22 mouse cellular contexts compared by ENCODE assay signal in genomic region chr2:131863472-131863871, GRCm38 (mm10). TPM values are rescaled to one million over a fixed set of nuclear protein-coding genes. Genes with fewer than 3 reads are reported as not detected.
A peak's percentile ranks its signal among the peaks of the same experiment; 100 is the strongest.
DNase-seq lines count a peak whose midpoint lies in the region; ATAC-seq and TF ChIP-seq lines count a peak whose summit lies in the region.
"Had no signal": no experiment of that assay in that cellular context is flagged by ENCODE, and none has a peak within 500 bp of the region (broad histone marks: within the 10 kb centered on the region; RNA-seq: fewer than 3 reads in every experiment).

No protein-coding gene starts in this region.

- no peak overlapping the region for H3K4me3 ChIP-seq in hindbrain, embryonic 13.5 days
- H3K4me3 ChIP-seq in hindbrain, embryonic 12.5 days, result no peak overlapping the region
- no peak overlapping the region for H3K4me3 ChIP-seq in midbrain, embryonic 13.5 days (replicated peaks)
- no peak overlapping the region for H3K4me3 ChIP-seq in midbrain, embryonic 10.5 days
- no peak overlapping the region for H3K4me3 ChIP-seq in forebrain, embryonic 12.5 days (replicated peaks)
- H3K4me3 ChIP-seq in forebrain, postnatal 0 days (ENCODE audit: low read depth, low read length), result no peak overlapping the region
- no peak overlapping the region for H3K4me3 ChIP-seq in stomach, postnatal 0 days (ENCODE audit: low read depth, low read length)
- H3K4me3 ChIP-seq: gastrocnemius, adult 2 months; heart, embryonic 15.5 days had no signal

- TF ChIP-seq CTCF in forebrain, postnatal 0 days (IDR thresholded peaks at IDR 0.05; ENCODE audit: low read depth), result no peak
- no peak for TF ChIP-seq CTCF in stomach, postnatal 0 days (IDR thresholded peaks at IDR 0.05; ENCODE audit: low read depth)

- no peak overlapping the region for H3K9ac ChIP-seq in hindbrain, embryonic 13.5 days
- H3K9ac ChIP-seq in hindbrain, embryonic 12.5 days, result no peak overlapping the region
- H3K9ac ChIP-seq in midbrain, embryonic 13.5 days (replicated peaks), result no peak overlapping the region
- H3K9ac ChIP-seq in forebrain, embryonic 12.5 days, result no peak overlapping the region
- H3K9ac ChIP-seq in forebrain, postnatal 0 days, result no peak overlapping the region
- no peak overlapping the region for H3K9ac ChIP-seq in stomach, postnatal 0 days (ENCODE audit: low read length)
- H3K9ac ChIP-seq: heart, embryonic 15.5 days had no signal

- no peaks in the 10 kb centered on the region for H3K36me3 ChIP-seq in hindbrain, embryonic 13.5 days
- H3K36me3 ChIP-seq in hindbrain, embryonic 12.5 days, result no peaks in the 10 kb centered on the region
- no peaks in the 10 kb centered on the region for H3K36me3 ChIP-seq in midbrain, embryonic 13.5 days
- no peaks in the 10 kb centered on the region for H3K36me3 ChIP-seq in midbrain, embryonic 10.5 days
- H3K36me3 ChIP-seq in forebrain, embryonic 12.5 days (replicated peaks), result no peaks in the 10 kb centered on the region
- no peaks in the 10 kb centered on the region for H3K36me3 ChIP-seq in forebrain, postnatal 0 days (ENCODE audit: insufficient read depth)
- no peaks in the 10 kb centered on the region for H3K36me3 ChIP-seq in stomach, postnatal 0 days (ENCODE audit: control insufficient read depth, insufficient read depth, low read length)
- H3K36me3 ChIP-seq: heart, embryonic 15.5 days had no signal

- no peak overlapping the region for H3K4me2 ChIP-seq in hindbrain, embryonic 13.5 days
- no peak overlapping the region for H3K4me2 ChIP-seq in hindbrain, embryonic 12.5 days (replicated peaks)
- H3K4me2 ChIP-seq in midbrain, embryonic 13.5 days (replicated peaks), result no peak overlapping the region
- H3K4me2 ChIP-seq in forebrain, embryonic 12.5 days, result no peak overlapping the region
- no peak overlapping the region for H3K4me2 ChIP-seq in forebrain, postnatal 0 days (ENCODE audit: low read depth)
- H3K4me2 ChIP-seq in stomach, postnatal 0 days (replicated peaks; ENCODE audit: low read depth), result no peak overlapping the region
- H3K4me2 ChIP-seq: heart, embryonic 15.5 days had no signal

- TF ChIP-seq EP300 in stomach, postnatal 0 days (optimal IDR thresholded peaks at IDR 0.05), result no peak

- 88% methylated on average over 3 of the region's 3 CpGs for WGBS in hindbrain, embryonic 13.5 days
- 83% methylated on average over 3 of the region's 3 CpGs for WGBS in hindbrain, embryonic 12.5 days
- WGBS in midbrain, embryonic 13.5 days, result 80% methylated on average over 3 of the region's 3 CpGs
- WGBS in midbrain, embryonic 10.5 days, result 92% methylated on average over 3 of the region's 3 CpGs
- 81% methylated on average over 3 of the region's 3 CpGs for WGBS in forebrain, embryonic 12.5 days
- 42% methylated on average over 3 of the region's 3 CpGs for WGBS in forebrain, postnatal 0 days
- WGBS in stomach, postnatal 0 days, result 57% methylated on average over 3 of the region's 3 CpGs

- no peak for DNase-seq in midbrain, embryonic 10.5 days (ENCODE audit: low spot score)
- DNase-seq in forebrain, postnatal 0 days, result peak; percentile 50
- no peak for DNase-seq in stomach, postnatal 0 days (ENCODE audit: low spot score)
- DNase-seq: cerebellum, adult 11-12 months; cerebellum, postnatal 36 days; gastrocnemius, adult 2 months; heart, adult 11 months; kidney, adult 8-10 months; kidney, postnatal 4 days had no signal

- no peaks in the 10 kb centered on the region for H3K9me3 ChIP-seq in hindbrain, embryonic 13.5 days
- no peaks in the 10 kb centered on the region for H3K9me3 ChIP-seq in hindbrain, embryonic 12.5 days (replicated peaks)
- H3K9me3 ChIP-seq in midbrain, embryonic 13.5 days, result peaks cover 6% of the 10 kb centered on the region; the same call in 1 of the 2 replicates
- H3K9me3 ChIP-seq in midbrain, embryonic 10.5 days (replicated peaks), result no peaks in the 10 kb centered on the region
- no peaks in the 10 kb centered on the region for H3K9me3 ChIP-seq in forebrain, embryonic 12.5 days
- H3K9me3 ChIP-seq in forebrain, postnatal 0 days (ENCODE audit: low read length), result no peaks in the 10 kb centered on the region
- no peaks in the 10 kb centered on the region for H3K9me3 ChIP-seq in stomach, postnatal 0 days (ENCODE audit: control insufficient read depth, low read length)
- H3K9me3 ChIP-seq: G1E; heart, embryonic 15.5 days had no signal

- peak overlapping the region; percentile 77; the same call in 1 of the 2 replicates for H3K27ac ChIP-seq in hindbrain, embryonic 13.5 days
- no peak overlapping the region for H3K27ac ChIP-seq in hindbrain, embryonic 12.5 days
- no peak overlapping the region for H3K27ac ChIP-seq in midbrain, embryonic 13.5 days
- H3K27ac ChIP-seq in midbrain, embryonic 10.5 days (replicated peaks), result no peak overlapping the region
- peak overlapping the region; percentile 46; the same call in 1 of the 2 replicates for H3K27ac ChIP-seq in forebrain, embryonic 12.5 days
- peak overlapping the region; percentile 82 for H3K27ac ChIP-seq in forebrain, postnatal 0 days (ENCODE audit: low read depth, low read length)
- H3K27ac ChIP-seq in stomach, postnatal 0 days (replicated peaks), result no peak overlapping the region
- H3K27ac ChIP-seq: gastrocnemius, adult 2 months; heart, embryonic 15.5 days had no signal

- no peaks in the 10 kb centered on the region for H3K27me3 ChIP-seq in hindbrain, embryonic 13.5 days
- no peaks in the 10 kb centered on the region for H3K27me3 ChIP-seq in hindbrain, embryonic 12.5 days
- H3K27me3 ChIP-seq in midbrain, embryonic 13.5 days, result no peaks in the 10 kb centered on the region
- H3K27me3 ChIP-seq in midbrain, embryonic 10.5 days (ENCODE audit: low read depth, poor library complexity, severe bottlenecking), result no peaks in the 10 kb centered on the region
- H3K27me3 ChIP-seq in forebrain, embryonic 12.5 days, result no peaks in the 10 kb centered on the region
- H3K27me3 ChIP-seq in forebrain, postnatal 0 days (ENCODE audit: insufficient read depth, low read length), result no peaks in the 10 kb centered on the region
- H3K27me3 ChIP-seq in stomach, postnatal 0 days (ENCODE audit: control insufficient read depth, insufficient read depth, low read length), result no peaks in the 10 kb centered on the region

- peaks cover 12% of the 10 kb centered on the region for H3K4me1 ChIP-seq in hindbrain, embryonic 13.5 days (replicated peaks)
- H3K4me1 ChIP-seq in hindbrain, embryonic 12.5 days, result peaks cover 12% of the 10 kb centered on the region
- peaks cover 11% of the 10 kb centered on the region for H3K4me1 ChIP-seq in midbrain, embryonic 13.5 days (replicated peaks)
- peaks cover 19% of the 10 kb centered on the region for H3K4me1 ChIP-seq in midbrain, embryonic 10.5 days
- H3K4me1 ChIP-seq in forebrain, embryonic 12.5 days, result peaks cover 17% of the 10 kb centered on the region
- peaks cover 11% of the 10 kb centered on the region for H3K4me1 ChIP-seq in forebrain, postnatal 0 days (ENCODE audit: insufficient read depth)
- H3K4me1 ChIP-seq in stomach, postnatal 0 days (replicated peaks; ENCODE audit: control insufficient read depth, insufficient read depth), result no peaks in the 10 kb centered on the region
- H3K4me1 ChIP-seq: heart, embryonic 15.5 days had no signal

- ATAC-seq in hindbrain, embryonic 13.5 days (ENCODE audit: low FRiP score), result peak; percentile 50; the same call in 1 of the 2 replicates
- no peak for ATAC-seq in hindbrain, embryonic 12.5 days (ENCODE audit: low FRiP score)
- ATAC-seq in midbrain, embryonic 13.5 days, result 0 out of 2 replicates have a peak, but pooled peaks have one; percentile 34
- ATAC-seq in forebrain, embryonic 12.5 days (ENCODE audit: low FRiP score), result no peak
- ATAC-seq in forebrain, postnatal 0 days, result peak; percentile 61
- ATAC-seq in stomach, postnatal 0 days (ENCODE audit: low FRiP score, low TSS enrichment), result no peak

RNA-seq across cellular contexts. Expression of gene Erv3, which starts 3.9 kb away (rescaled TPM):
- not detected in 2 replicates for polyA plus RNA-seq in hindbrain, embryonic 13.5 days (2015; fragmentation: Nextera tagmentation; extraction: Ambion mirVana)
- polyA plus RNA-seq in hindbrain, embryonic 12.5 days (2016; fragmentation: Nextera tagmentation; extraction: Ambion mirVana), result not detected in 2 replicates
- not detected in 2 replicates for polyA plus RNA-seq in midbrain, embryonic 13.5 days (2015; fragmentation: Nextera tagmentation; extraction: Ambion mirVana)
- not detected in 2 replicates for polyA plus RNA-seq in midbrain, embryonic 10.5 days (2016; fragmentation: Nextera tagmentation; extraction: Ambion mirVana)
- not detected in 2 replicates for polyA plus RNA-seq in forebrain, embryonic 12.5 days (2016; fragmentation: Nextera tagmentation; extraction: Ambion mirVana)
- total RNA-seq in forebrain, postnatal 0 days (2014; rRNA removed), result not detected in 2 replicates
- polyA plus RNA-seq in forebrain, postnatal 0 days (2015; fragmentation: Nextera tagmentation; extraction: Ambion mirVana), result 0.06 TPM in 1 of 2 replicates, not detected in the other
- 0.02 TPM in 1 of 2 replicates, not detected in the other for polyA plus RNA-seq in stomach, postnatal 0 days (2015; fragmentation: Nextera tagmentation; extraction: Ambion mirVana)
- total RNA-seq: gastrocnemius, adult 2 months; megakaryocyte, adult 5-6 weeks; monocyte, adult 5-6 weeks had no signal
- polyA plus RNA-seq: embryonic facial prominence, embryonic 11.5 days; heart, embryonic 15.5 days; lung, embryonic 16.5 days had no signal

RNA-seq across cellular contexts. Expression of gene Prnp, which starts 46.3 kb away (rescaled TPM):
- polyA plus RNA-seq in hindbrain, embryonic 13.5 days (2015; fragmentation: Nextera tagmentation; extraction: Ambion mirVana), result 113 and 118 TPM in 2 replicates
- polyA plus RNA-seq in hindbrain, embryonic 12.5 days (2016; fragmentation: Nextera tagmentation; extraction: Ambion mirVana), result 62.9 and 69.2 TPM in 2 replicates
- polyA plus RNA-seq in midbrain, embryonic 13.5 days (2015; fragmentation: Nextera tagmentation; extraction: Ambion mirVana), result 109 and 114 TPM in 2 replicates
- 18.8 and 32.1 TPM in 2 replicates for polyA plus RNA-seq in midbrain, embryonic 10.5 days (2016; fragmentation: Nextera tagmentation; extraction: Ambion mirVana)
- 66.4 and 67.7 TPM in 2 replicates for polyA plus RNA-seq in forebrain, embryonic 12.5 days (2016; fragmentation: Nextera tagmentation; extraction: Ambion mirVana)
- total RNA-seq in forebrain, postnatal 0 days (2014; rRNA removed), result 352 and 356 TPM in 2 replicates
- 353 and 423 TPM in 2 replicates for polyA plus RNA-seq in forebrain, postnatal 0 days (2015; fragmentation: Nextera tagmentation; extraction: Ambion mirVana)
- 87.5 and 102 TPM in 2 replicates for polyA plus RNA-seq in stomach, postnatal 0 days (2015; fragmentation: Nextera tagmentation; extraction: Ambion mirVana)

RNA-seq across cellular contexts. Expression of gene Prn, which starts 46.3 kb away (rescaled TPM):
- not detected in 2 replicates for polyA plus RNA-seq in hindbrain, embryonic 13.5 days (2015; fragmentation: Nextera tagmentation; extraction: Ambion mirVana)
- not detected in 2 replicates for polyA plus RNA-seq in hindbrain, embryonic 12.5 days (2016; fragmentation: Nextera tagmentation; extraction: Ambion mirVana)
- polyA plus RNA-seq in midbrain, embryonic 13.5 days (2015; fragmentation: Nextera tagmentation; extraction: Ambion mirVana), result 0.34 TPM in 1 of 2 replicates, not detected in the other
- polyA plus RNA-seq in midbrain, embryonic 10.5 days (2016; fragmentation: Nextera tagmentation; extraction: Ambion mirVana), result not detected in 2 replicates
- polyA plus RNA-seq in forebrain, embryonic 12.5 days (2016; fragmentation: Nextera tagmentation; extraction: Ambion mirVana), result not detected in 2 replicates
- 0.76 TPM in 1 of 2 replicates, not detected in the other for total RNA-seq in forebrain, postnatal 0 days (2014; rRNA removed)
- polyA plus RNA-seq in forebrain, postnatal 0 days (2015; fragmentation: Nextera tagmentation; extraction: Ambion mirVana), result 0.33 TPM in 1 of 2 replicates, not detected in the other
- 0.17 TPM in 2 replicates for polyA plus RNA-seq in stomach, postnatal 0 days (2015; fragmentation: Nextera tagmentation; extraction: Ambion mirVana)
- total RNA-seq: G1E; left cerebral cortex, adult 8-10 months; megakaryocyte, adult 5-6 weeks; monocyte, adult 5-6 weeks had no signal
- polyA plus RNA-seq: embryonic facial prominence, embryonic 11.5 days; G1E; heart, embryonic 15.5 days; limb, embryonic 14.5 days; lung, embryonic 16.5 days; urinary bladder, adult 2 months had no signal

Comparison
In these comparisons a context has a peak if more than half of its experiments do, and no peak if none do; other contexts are left out.
1. ATAC-seq: peak in hindbrain, embryonic 13.5 days (single experiment), midbrain, embryonic 13.5 days (single experiment) and forebrain, postnatal 0 days (single experiment); none in hindbrain, embryonic 12.5 days (single experiment), forebrain, embryonic 12.5 days (single experiment) and stomach, postnatal 0 days (single experiment).
2. H3K27ac ChIP-seq: peak in hindbrain, embryonic 13.5 days (single experiment), forebrain, embryonic 12.5 days (single experiment) and forebrain, postnatal 0 days (single experiment); none in hindbrain, embryonic 12.5 days (single experiment), midbrain, embryonic 13.5 days (single experiment), midbrain, embryonic 10.5 days (single experiment) and stomach, postnatal 0 days (single experiment).